Mouse (Mus musculus): Measurements from ENCODE around the gene Cog4. TPM values are rescaled to one million over a fixed set of nuclear protein-coding genes. Genes with fewer than 3 reads are reported as not detected.

Gene Cog4
- total and polyA plus RNA-seq, 2 experiments from 2014 or later: 47.2 to 54.2 TPM

GRCm38 (mm10) chr8:110816990-110817389 lies 29.4 kb upstream of the Cog4 start:
- ATAC-seq (ENCODE audit: insufficient read depth, low read depth): no peak
- peaks cover 100% of the 10 kb centered on the region for H3K36me3 ChIP-seq (replicated peaks; ENCODE audit: control insufficient read depth, insufficient read depth, low read length)
- 100% methylated on average over 1 of the region's 1 CpGs for WGBS
- TF ChIP-seq EP300 (IDR thresholded peaks at IDR 0.05; ENCODE audit: low read depth) (no peak), CTCF (IDR thresholded peaks at IDR 0.05; ENCODE audit: low read depth) (no peak)
- H3K4me2 ChIP-seq (ENCODE audit: low read depth, low read length): no peak overlapping the region
- H3K27ac ChIP-seq (ENCODE audit: low read depth): no peak overlapping the region
- H3K4me3 ChIP-seq (ENCODE audit: low read depth, low read length): no peak overlapping the region
- no peak overlapping the region for H3K9ac ChIP-seq (replicated peaks; ENCODE audit: low read depth, low read length)
- H3K9me3 ChIP-seq (replicated peaks; ENCODE audit: control insufficient read depth, low read length): no peaks in the 10 kb centered on the region
- no peak for DNase-seq (ENCODE audit: low spot score)
- H3K4me1 ChIP-seq (ENCODE audit: control insufficient read depth, insufficient read depth): no peaks in the 10 kb centered on the region
- H3K27me3 ChIP-seq (ENCODE audit: control insufficient read depth, insufficient read depth, low read length): no peaks in the 10 kb centered on the region

- 79% methylated on average over 3 of the region's 3 CpGs for WGBS
- ATAC-seq (ENCODE audit: insufficient read depth, low read depth): no peak
Measured at GRCm38 (mm10) chr8:110818593-110818992, 27.8 kb upstream of the Cog4 start.

GRCm38 (mm10) chr8:110820257-110820656 lies 26.1 kb upstream of the Cog4 start:
- Histone ChIP-seq H3K4me1 (ENCODE audit: control insufficient read depth, insufficient read depth) (no peaks in the 10 kb centered on the region), H3K27me3 (ENCODE audit: control insufficient read depth, insufficient read depth, low read length) (no peaks in the 10 kb centered on the region), H3K4me2 (ENCODE audit: low read depth, low read length) (no peak overlapping the region), H3K9me3 (replicated peaks; ENCODE audit: control insufficient read depth, low read length) (no peaks in the 10 kb centered on the region), H3K4me3 (ENCODE audit: low read depth, low read length) (no peak overlapping the region), H3K36me3 (replicated peaks; ENCODE audit: control insufficient read depth, insufficient read depth, low read length) (peaks cover 97% of the 10 kb centered on the region), H3K9ac (replicated peaks; ENCODE audit: low read depth, low read length) (no peak overlapping the region), H3K27ac (ENCODE audit: low read depth) (no peak overlapping the region)
- no peak for DNase-seq (ENCODE audit: low spot score)
- WGBS: 84% methylated on average over 2 of the region's 2 CpGs
- TF ChIP-seq EP300 (IDR thresholded peaks at IDR 0.05; ENCODE audit: low read depth) (no peak), CTCF (IDR thresholded peaks at IDR 0.05; ENCODE audit: low read depth) (no peak)
- ATAC-seq (ENCODE audit: insufficient read depth, low read depth): no peak

More at GRCm38 (mm10) chr8:110818593-110818992, 27.8 kb upstream of the Cog4 start:
- TF ChIP-seq CTCF (IDR thresholded peaks at IDR 0.05; ENCODE audit: low read depth) (no peak), EP300 (IDR thresholded peaks at IDR 0.05; ENCODE audit: low read depth) (no peak)
- no peak overlapping the region for H3K4me2 ChIP-seq (ENCODE audit: low read depth, low read length)
- no peak overlapping the region for H3K27ac ChIP-seq (ENCODE audit: low read depth)
- no peaks in the 10 kb centered on the region for H3K27me3 ChIP-seq (ENCODE audit: control insufficient read depth, insufficient read depth, low read length)
- no peaks in the 10 kb centered on the region for H3K9me3 ChIP-seq (replicated peaks; ENCODE audit: control insufficient read depth, low read length)
- no peak overlapping the region for H3K4me3 ChIP-seq (ENCODE audit: low read depth, low read length)
- H3K4me1 ChIP-seq (ENCODE audit: control insufficient read depth, insufficient read depth): no peaks in the 10 kb centered on the region
- no peak overlapping the region for H3K9ac ChIP-seq (replicated peaks; ENCODE audit: low read depth, low read length)
- peaks cover 100% of the 10 kb centered on the region for H3K36me3 ChIP-seq (replicated peaks; ENCODE audit: control insufficient read depth, insufficient read depth, low read length)
- DNase-seq (ENCODE audit: low spot score): no peak

DNA sequence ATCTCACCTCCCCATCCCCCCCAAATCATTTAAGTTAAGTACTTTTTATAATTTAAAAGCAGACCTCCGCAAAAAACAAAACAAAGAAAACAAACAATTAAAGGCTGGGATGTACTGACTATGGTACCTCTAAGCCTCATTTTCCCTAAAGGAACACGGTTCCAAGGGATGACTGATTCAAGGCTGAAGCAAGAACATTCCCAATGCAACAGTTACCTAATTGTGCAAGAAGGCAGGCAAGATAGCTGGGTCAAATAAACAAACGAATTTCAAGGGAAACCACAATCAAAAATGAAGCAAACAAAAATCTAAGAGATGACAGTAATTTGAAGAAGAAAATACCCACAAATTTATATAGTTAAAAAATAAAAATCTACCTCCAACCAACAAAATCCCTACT lies 24.4 kb upstream of the Cog4 start:
- H3K4me2 ChIP-seq (ENCODE audit: low read depth, low read length): no peak overlapping the region
- H3K27me3 ChIP-seq (ENCODE audit: control insufficient read depth, insufficient read depth, low read length): no peaks in the 10 kb centered on the region
- no peak overlapping the region for H3K9ac ChIP-seq (replicated peaks; ENCODE audit: low read depth, low read length)
- no peak overlapping the region for H3K4me3 ChIP-seq (ENCODE audit: low read depth, low read length)
- H3K27ac ChIP-seq (ENCODE audit: low read depth): no peak overlapping the region
- TF ChIP-seq EP300 (IDR thresholded peaks at IDR 0.05; ENCODE audit: low read depth) (no peak), CTCF (IDR thresholded peaks at IDR 0.05; ENCODE audit: low read depth) (no peak)
- H3K9me3 ChIP-seq (replicated peaks; ENCODE audit: control insufficient read depth, low read length): no peaks in the 10 kb centered on the region
- H3K4me1 ChIP-seq (ENCODE audit: control insufficient read depth, insufficient read depth): no peaks in the 10 kb centered on the region
- H3K36me3 ChIP-seq (replicated peaks; ENCODE audit: control insufficient read depth, insufficient read depth, low read length): peaks cover 97% of the 10 kb centered on the region
- WGBS: 84% methylated on average over 3 of the region's 3 CpGs
- ATAC-seq (ENCODE audit: insufficient read depth, low read depth) (no peak), DNase-seq (ENCODE audit: low spot score) (no peak)

GRCm38 (mm10) chr8:110824861-110825260 lies 21.5 kb upstream of the Cog4 start:
- H3K9ac ChIP-seq (replicated peaks; ENCODE audit: low read depth, low read length): no peak overlapping the region
- ATAC-seq (ENCODE audit: insufficient read depth, low read depth) (no peak), DNase-seq (ENCODE audit: low spot score) (no peak)
- TF ChIP-seq EP300 (IDR thresholded peaks at IDR 0.05; ENCODE audit: low read depth) (no peak), CTCF (IDR thresholded peaks at IDR 0.05; ENCODE audit: low read depth) (no peak)
- no peaks in the 10 kb centered on the region for H3K9me3 ChIP-seq (replicated peaks; ENCODE audit: control insufficient read depth, low read length)
- WGBS: 64% methylated on average over 1 of the region's 1 CpGs
- no peak overlapping the region for H3K4me3 ChIP-seq (ENCODE audit: low read depth, low read length)
- no peaks in the 10 kb centered on the region for H3K27me3 ChIP-seq (ENCODE audit: control insufficient read depth, insufficient read depth, low read length)
- H3K4me2 ChIP-seq (ENCODE audit: low read depth, low read length): no peak overlapping the region
- peaks cover 94% of the 10 kb centered on the region for H3K36me3 ChIP-seq (replicated peaks; ENCODE audit: control insufficient read depth, insufficient read depth, low read length)
- no peak overlapping the region for H3K27ac ChIP-seq (ENCODE audit: low read depth)
- H3K4me1 ChIP-seq (ENCODE audit: control insufficient read depth, insufficient read depth): no peaks in the 10 kb centered on the region

DNA sequence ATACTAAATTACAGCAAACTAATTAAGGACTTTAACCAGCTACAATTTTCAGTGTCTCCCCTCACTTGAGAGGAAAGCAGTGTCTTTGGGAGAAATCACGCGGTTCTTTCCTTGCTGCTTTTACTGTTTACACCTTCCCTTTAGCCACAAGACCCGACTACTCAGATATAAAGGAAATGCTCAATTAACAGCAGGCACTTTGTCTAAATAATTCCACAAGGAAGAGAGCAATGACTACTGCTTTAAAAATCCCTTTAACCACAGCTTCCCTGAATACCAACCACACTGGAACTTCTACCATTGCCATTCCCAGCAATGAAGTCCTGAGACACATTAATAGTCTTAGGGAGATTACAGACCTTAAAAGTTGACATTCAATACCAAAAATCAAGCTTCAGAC lies 17.9 kb upstream of the Cog4 start:
- H3K27ac ChIP-seq (ENCODE audit: low read depth): no peak overlapping the region
- no peak for ATAC-seq (ENCODE audit: insufficient read depth, low read depth)
- TF ChIP-seq CTCF (IDR thresholded peaks at IDR 0.05; ENCODE audit: low read depth) (no peak), EP300 (IDR thresholded peaks at IDR 0.05; ENCODE audit: low read depth) (no peak)

More for the DNA sequence above, 17.9 kb upstream of the Cog4 start:
- H3K4me2 ChIP-seq (ENCODE audit: low read depth, low read length): no peak overlapping the region
- no peaks in the 10 kb centered on the region for H3K9me3 ChIP-seq (replicated peaks; ENCODE audit: control insufficient read depth, low read length)
- H3K9ac ChIP-seq (replicated peaks; ENCODE audit: low read depth, low read length): no peak overlapping the region
- no peaks in the 10 kb centered on the region for H3K4me1 ChIP-seq (ENCODE audit: control insufficient read depth, insufficient read depth)
- no peak for DNase-seq (ENCODE audit: low spot score)
- no peak overlapping the region for H3K4me3 ChIP-seq (ENCODE audit: low read depth, low read length)
- H3K27me3 ChIP-seq (ENCODE audit: control insufficient read depth, insufficient read depth, low read length): no peaks in the 10 kb centered on the region
- peaks cover 91% of the 10 kb centered on the region for H3K36me3 ChIP-seq (replicated peaks; ENCODE audit: control insufficient read depth, insufficient read depth, low read length)
- 78% methylated on average over 3 of the region's 3 CpGs for WGBS

All from heart, postnatal 0 days (tissue).